Mouse (Mus musculus) lung, postnatal 0 days (tissue): Measurements from ENCODE around the gene Pgpep1.

ENCODE experiments used
- CTCF ChIP-seq: IDR thresholded peaks from 2 replicates; pipeline ENCODE4 v1.5.1; 2016; ENCODE audit warnings: antibody characterized with exemption, mild to moderate bottlenecking
- EP300 ChIP-seq: IDR thresholded peaks from 2 replicates; pipeline ENCODE4 v1.6.1; 2016; ENCODE audit warnings: antibody characterized with exemption, mild to moderate bottlenecking, control low read depth

DNA sequence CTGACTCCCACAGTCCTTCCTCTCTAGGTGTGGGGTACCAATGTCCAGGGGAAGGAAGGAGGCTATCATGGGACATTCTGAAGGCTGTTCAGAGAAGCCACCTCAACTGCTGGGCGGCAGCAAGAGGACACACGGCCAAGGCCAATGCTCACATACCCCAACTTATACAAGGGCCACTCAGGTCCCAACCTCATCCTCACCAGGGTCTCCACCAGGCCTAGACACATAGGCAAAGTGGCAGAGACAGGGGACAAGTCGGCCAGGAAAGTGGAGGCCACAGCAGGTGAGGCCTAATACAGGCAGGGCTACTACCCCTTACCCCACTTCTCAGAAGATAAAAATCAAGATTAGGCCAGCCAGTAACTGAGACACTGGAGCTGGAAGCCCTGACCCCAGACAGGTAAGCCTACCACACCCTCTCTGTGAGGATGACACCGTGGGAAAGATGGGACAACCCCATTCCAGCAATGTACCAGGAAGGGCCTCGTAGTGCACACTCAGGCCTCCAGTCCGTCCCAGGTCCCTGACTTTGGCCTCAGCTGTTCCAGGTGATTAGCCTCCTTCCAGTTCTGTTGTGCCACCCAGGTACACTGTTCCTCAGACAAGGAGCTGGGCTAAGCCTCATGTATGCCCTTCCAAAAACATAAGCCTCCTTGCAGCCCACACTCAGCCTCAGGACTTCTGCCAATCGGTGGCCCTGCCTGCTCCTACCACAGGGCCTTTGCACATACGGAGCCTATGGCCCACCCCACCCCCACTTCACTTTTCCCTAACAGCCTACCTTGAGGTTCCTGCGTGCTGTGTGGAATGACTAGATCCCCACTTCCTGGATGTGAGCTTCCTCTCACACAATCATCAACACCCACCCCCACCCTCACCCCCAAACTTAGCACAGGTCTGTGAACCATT is 54.1 kb downstream of the Pgpep1 start:
- TF ChIP-seq CTCF (no peak), EP300 (no peak)
